Mouse (Mus musculus) cerebellum, adult 2 months (tissue): Measurements from ENCODE around the gene Mpzl1. TPM values are rescaled to one million over a fixed set of nuclear protein-coding genes. Genes with fewer than 3 reads are reported as not detected.

Experiments used
- DNase-seq, 2 experiments: peaks; one replicate each; pipeline ENCODE4 v3.0.0; 2021
- H3K27ac ChIP-seq: fragments of 200-500 bp; 2 replicates; pipeline ENCODE4 v1.5.1; 2012; ENCODE audit warnings: low read length, control low read depth, inconsistent platforms; ENCODE audit not compliant: insufficient read depth
- H3K27me3 ChIP-seq: fragments of 200-500 bp; 2 replicates; pipeline ENCODE4 v1.6.1; 2012; ENCODE audit warnings: inconsistent platforms, mild to moderate bottlenecking, low read length, moderate library complexity; ENCODE audit not compliant: control insufficient read depth, insufficient read depth
- H3K4me1 ChIP-seq: fragments of 200-500 bp; 2 replicates; pipeline ENCODE4 v1.6.1; 2011; ENCODE audit warnings: low read length; ENCODE audit not compliant: control insufficient read depth, insufficient read depth
- H3K4me3 ChIP-seq: fragments of 200-500 bp; replicated peaks from 2 replicates; pipeline ENCODE3; 2011; ENCODE audit warnings: mild to moderate bottlenecking, low read depth, low read length, control low read depth; ENCODE audit not compliant: insufficient read depth
- CTCF ChIP-seq: fragments of 200-500 bp; IDR thresholded peaks from 2 replicates; pipeline ENCODE4 v1.5.1; 2011; ENCODE audit warnings: low read depth, mild to moderate bottlenecking, control low read depth, low read length, moderate library complexity, borderline replicate concordance; ENCODE audit not compliant: insufficient read depth
- POLR2A ChIP-seq: fragments of 200-500 bp; IDR thresholded peaks from 2 replicates; pipeline ENCODE4 v1.6.1; 2011; ENCODE audit warnings: low read length, control low read depth, borderline replicate concordance; ENCODE audit not compliant: insufficient read depth
- WGBS: fragments of 180-500 bp; shearing (Covaris S2); methylation state at CpG from one replicate; pipeline ENCODE4 v1.1.7; 2018; 5-methylcytosine and 5-hydroxymethylcytosine counted together
- polyA plus RNA-seq: library from polyadenylated mRNA; depleted of rRNA; stranded (reverse); fragments of >200 nt; gene quantifications from 2 replicates; pipeline ENCODE4 v1.2.3, GENCODE M21; 2012; rRNA removed

Mpzl1 gene
- polyA plus RNA-seq, 1 experiment: 57.0 TPM

DNA sequence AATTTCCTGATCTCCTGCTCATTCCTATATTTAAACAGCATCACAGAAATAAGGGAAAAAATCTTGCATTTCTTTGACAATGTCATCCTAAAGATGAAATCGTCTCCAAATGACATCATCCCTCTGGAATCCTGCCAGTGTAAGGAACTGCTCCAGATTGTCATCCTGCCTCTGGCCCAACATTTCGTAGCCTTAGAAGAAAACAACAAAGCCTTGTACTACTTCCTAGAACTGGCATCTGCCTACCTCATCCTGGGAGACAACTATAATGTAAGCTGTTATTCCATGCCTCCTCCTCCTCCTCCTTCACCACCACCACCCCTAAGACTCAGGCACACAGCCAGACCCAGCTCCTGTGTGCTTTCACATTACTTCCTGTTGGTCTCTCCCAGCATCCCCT, 77.6 kb downstream of the Mpzl1 start:
- DNase-seq: peak in 1 of 2 experiments; percentile 19
- Histone ChIP-seq H3K27ac (no peak overlapping the region), H3K4me3 (no peak overlapping the region), H3K27me3 (no peaks in the 10 kb centered on the region), H3K4me1 (0 out of 2 replicates have a peak, but pooled peaks cover 4% of the 10 kb centered on the region)
- no peak for TF ChIP-seq POLR2A
- no peak for TF ChIP-seq CTCF
- WGBS: 8% methylated on average over 2 of the region's 2 CpGs

Other genes with a start within 250 kb of the Mpzl1 start
- gene Dcaf6, start 174.1 kb downstream of the Mpzl1 start, polyA plus RNA-seq: 46.6 and 47.7 TPM in 2 replicates
- gene Mpc2, start 173.9 kb downstream of the Mpzl1 start, polyA plus RNA-seq: 176 and 187 TPM in 2 replicates
- gene Adcy10, start 149.4 kb downstream of the Mpzl1 start, polyA plus RNA-seq: 0.22 and 0.28 TPM in 2 replicates
- 3.8 and 4.6 TPM in 2 replicates for gene Rcsd1, start 75.2 kb upstream of the Mpzl1 start, polyA plus RNA-seq
- gene Creg1, start 129.2 kb upstream of the Mpzl1 start, polyA plus RNA-seq: 51.0 and 57.3 TPM in 2 replicates
- 0.24 and 0.29 TPM in 2 replicates for gene Cd247, start 154.1 kb upstream of the Mpzl1 start, polyA plus RNA-seq